Mouse (Mus musculus) left cerebral cortex, postnatal 4 days (tissue): Measurements from ENCODE around the gene Lcp1. TPM values are rescaled to one million over a fixed set of nuclear protein-coding genes. Genes with fewer than 3 reads are reported as not detected.

Experiments
- DNase-seq: peaks from one replicate; pipeline ENCODE4 v3.0.0-alpha.2; 2022
- intact Hi-C: fragments of 180-260 bp; cut with DNase I; formaldehyde crosslinking; loops from one replicate; pipeline ENCODE4 v1.15.1; 2025
- total RNA-seq, 2 experiments: library from RNA; stranded (reverse); gene quantifications; 2 replicates each; pipeline ENCODE4 v1.2.3; 2021

The Lcp1 gene
- total RNA-seq, 2 experiments from 2014 or later = 10.4 to 11.9 TPM

GRCm38 (mm10) chr14:75175781-75176180 is 44.9 kb downstream of the Lcp1 start:
- intact Hi-C loops = no loop called here
- no peak for DNase-seq

DNA sequence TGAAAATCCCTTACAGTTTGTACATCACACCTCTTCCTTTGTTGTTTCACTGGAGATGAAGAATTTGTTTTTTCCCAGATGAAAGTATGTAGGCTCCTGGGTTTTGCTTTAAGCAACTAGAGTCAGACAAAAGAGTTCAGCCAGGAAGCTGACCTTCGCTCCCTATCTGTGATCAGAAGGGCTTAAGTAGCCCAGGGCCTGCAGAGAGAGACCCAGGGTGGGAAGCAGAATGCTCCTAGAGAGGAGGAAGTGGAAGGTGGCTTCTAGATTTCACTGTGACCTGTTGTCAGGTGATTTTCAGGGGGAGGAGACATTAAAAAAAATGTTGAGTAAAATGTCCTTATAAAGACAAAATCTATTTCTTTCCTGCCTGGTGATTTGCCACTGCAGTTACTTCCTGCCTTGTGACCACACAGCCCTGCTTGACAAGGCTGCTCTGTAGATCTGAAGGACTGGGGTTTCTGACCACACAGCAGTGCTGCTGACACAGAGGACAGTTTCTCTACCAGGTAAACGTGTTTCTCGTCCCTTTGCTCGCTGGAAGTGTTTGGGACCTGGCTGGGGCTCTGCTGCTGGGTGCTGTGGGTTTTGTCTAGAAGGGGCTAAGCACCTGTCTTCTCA is 45.6 kb downstream of the Lcp1 start:
- DNase-seq = no peak
- intact Hi-C loops = no loop called here

GRCm38 (mm10) chr14:75177400-75177799 is 46.5 kb downstream of the Lcp1 start:
- DNase-seq = no peak
- intact Hi-C loops = no loop called here

GRCm38 (mm10) chr14:75178384-75178793 is 47.5 kb downstream of the Lcp1 start:
- intact Hi-C loops = no loop called here
- DNase-seq = no peak

DNA sequence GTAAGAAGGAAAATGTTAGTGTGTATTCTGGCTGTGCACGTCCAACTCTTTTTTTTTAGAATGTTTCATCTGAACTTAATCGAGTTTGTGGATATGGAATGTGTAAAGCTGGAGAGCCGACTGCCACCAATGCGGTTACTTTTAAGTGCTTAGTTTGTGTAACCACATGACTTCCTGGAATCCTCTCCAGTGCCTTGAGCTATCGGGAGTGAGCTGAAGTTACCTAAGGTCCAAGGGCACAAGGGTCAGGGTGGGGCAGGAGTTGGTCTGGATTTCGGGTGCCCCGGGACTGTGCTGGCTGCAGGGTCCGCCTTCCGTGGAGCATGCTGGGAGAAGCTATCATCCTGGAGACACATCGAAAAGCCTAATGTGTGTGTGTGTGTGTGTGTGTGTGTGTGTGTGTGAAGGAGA is 47.9 kb downstream of the Lcp1 start:
- DNase-seq = no peak
- intact Hi-C loops = no loop called here

DNA sequence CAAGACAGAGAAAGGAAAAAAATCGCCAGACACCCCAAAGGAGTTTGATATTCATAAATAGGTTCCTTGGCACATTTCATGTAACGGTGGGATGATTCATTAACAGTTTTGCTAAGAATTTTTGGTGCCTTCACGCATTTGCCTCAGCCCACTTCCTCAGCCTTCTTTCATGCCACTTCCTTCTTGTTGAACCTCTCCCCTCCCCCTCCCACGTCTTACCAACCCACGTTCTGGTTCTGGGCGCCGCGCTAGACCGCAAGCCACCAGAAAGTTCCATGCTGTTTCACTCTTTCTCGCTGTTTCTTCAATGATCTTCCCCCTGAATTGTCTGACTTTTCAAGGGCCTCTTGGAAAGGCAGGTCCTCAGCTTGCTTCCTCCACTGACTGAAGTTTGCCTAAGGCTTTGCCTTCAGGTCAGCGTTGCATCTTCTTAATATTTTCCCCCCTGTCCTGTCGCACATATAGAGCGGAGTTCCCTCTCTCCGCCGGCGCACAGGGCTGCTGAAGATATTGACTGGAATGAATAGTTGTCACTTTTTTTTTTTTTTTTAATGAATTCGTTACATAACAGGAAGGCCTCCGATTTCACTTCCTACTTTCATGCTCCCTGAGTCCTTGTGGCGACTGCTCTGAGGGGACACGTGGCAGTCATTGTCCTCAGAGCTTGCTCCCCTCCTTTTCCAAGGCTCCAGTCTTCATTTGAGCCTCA is 48.5 kb downstream of the Lcp1 start:
- DNase-seq = no peak
- intact Hi-C loops = no loop called here

GRCm38 (mm10) chr14:75180551-75180978 is 49.7 kb downstream of the Lcp1 start:
- no peak for DNase-seq
- intact Hi-C loops = no loop called here

DNA sequence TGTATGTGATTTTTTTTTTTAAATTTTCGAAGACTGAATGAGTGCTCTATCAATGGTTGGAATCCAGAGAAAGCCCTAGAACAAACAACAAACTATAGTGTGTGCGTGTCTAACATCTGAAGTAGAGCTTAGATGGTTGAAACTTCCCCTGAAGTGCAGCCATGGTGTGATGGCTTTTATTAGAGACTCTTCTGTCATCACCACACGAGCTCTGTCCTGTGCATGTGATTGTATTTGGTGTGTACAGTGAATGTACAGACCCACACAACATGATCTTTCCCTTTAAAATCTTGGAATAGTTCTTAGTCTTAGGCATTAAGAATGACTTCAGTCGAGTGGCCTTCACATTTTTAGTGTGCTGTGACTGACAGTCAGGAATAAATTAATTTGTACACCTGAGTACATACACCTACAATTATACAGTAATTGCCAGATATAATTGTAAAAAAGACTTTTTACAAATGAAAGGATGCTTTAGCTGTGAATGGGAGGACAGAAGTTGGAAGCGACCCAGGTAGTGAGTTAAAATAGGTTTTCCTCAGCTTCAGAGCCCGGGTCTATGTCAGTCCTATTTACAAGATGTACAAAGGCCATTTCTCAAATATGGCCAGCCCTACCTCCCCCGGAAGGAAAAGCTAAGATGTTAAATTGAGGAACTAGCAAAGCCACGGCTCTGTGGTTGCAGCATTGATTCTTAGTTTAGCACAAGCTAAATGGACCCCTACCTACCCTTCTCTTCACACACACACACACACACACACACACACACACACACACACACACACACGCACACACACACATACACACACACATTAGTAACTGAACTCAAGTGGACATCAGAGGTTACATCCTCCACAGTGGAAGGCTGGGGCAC is 50.4 kb downstream of the Lcp1 start:
- intact Hi-C loops = no loop called here
- DNase-seq = no peak

- intact Hi-C loops = no loop called here
- no peak for DNase-seq
Observed at GRCm38 (mm10) chr14:75182378-75182777, 51.5 kb downstream of the Lcp1 start.

GRCm38 (mm10) chr14:75182831-75183230 is 51.9 kb downstream of the Lcp1 start:
- intact Hi-C loops = no loop called here
- no peak for DNase-seq

- intact Hi-C loops = no loop called here
- DNase-seq = no peak
Observed at GRCm38 (mm10) chr14:75184069-75184790, 53.3 kb downstream of the Lcp1 start.

- intact Hi-C loops = no loop called here
- DNase-seq = no peak
Observed at GRCm38 (mm10) chr14:75185796-75186594, 55.1 kb downstream of the Lcp1 start.

DNA sequence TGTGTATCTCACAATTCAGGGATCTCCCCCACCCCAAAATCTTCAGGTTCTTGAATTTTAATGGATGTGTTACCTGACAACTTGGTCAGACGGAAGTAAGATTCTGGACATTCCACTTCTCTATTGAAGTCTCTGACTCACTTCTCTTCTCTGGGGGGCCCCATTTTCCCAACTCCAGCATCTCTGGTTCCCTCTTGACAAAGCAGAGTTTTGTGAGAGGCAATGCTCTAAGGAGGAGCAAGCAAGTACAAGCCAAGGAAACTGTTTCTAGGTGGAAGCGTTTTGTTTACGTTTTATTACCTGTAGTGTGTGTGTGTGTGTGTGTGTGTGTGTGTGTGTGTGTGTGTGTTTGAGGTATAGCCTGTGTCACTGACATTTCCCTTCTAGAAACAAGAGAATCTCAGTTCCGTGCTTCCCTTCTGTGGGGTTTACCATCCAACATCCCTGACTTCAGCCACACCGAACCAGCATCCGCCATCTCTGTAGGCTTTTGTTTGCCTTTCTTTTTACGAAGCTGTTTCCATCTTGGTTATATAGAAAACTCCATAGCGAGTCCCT is 56.0 kb downstream of the Lcp1 start:
- no peak for DNase-seq
- intact Hi-C loops = no loop called here

DNA sequence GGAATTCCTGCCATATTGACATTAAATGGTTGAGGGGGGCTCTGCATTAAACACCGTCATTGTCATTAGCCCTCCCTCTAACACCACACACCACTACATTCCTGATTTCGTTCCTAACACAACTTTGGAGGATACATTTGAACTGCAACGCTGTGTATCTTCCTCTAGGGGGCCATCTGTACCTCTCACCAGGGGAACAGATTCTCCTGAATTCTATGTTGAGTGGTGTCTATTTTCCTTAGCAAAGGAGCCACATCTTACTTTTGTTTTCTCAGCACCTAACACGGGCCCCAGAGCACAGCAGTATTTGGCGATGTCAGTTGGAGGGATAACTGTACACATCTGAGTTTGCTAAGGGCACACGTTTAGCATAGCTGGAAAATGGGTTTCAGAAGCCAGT is 57.6 kb downstream of the Lcp1 start:
- intact Hi-C loops = no loop called here

DNA sequence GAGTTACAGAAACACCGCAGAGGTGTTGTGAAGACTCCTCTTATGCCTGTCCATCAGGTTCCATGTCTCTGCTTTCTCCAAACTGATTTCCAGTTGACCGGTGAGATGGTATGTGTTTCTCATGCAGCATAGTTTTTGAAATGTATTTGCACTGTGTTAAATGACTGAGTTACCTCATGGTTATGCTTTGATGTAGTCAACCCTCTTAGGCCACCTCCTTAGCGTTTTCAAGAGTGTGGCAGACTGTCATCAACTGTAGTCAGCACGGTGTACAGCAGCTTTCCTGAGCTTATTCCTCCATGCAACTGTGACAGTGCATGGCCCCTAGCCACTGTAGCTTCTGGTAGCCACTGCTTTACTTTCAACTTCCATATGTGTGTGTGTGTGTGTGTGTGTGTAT is 58.1 kb downstream of the Lcp1 start:
- intact Hi-C loops = no loop called here

More for the DNA sequence above, 57.6 kb downstream of the Lcp1 start:
- no peak for DNase-seq

DNA sequence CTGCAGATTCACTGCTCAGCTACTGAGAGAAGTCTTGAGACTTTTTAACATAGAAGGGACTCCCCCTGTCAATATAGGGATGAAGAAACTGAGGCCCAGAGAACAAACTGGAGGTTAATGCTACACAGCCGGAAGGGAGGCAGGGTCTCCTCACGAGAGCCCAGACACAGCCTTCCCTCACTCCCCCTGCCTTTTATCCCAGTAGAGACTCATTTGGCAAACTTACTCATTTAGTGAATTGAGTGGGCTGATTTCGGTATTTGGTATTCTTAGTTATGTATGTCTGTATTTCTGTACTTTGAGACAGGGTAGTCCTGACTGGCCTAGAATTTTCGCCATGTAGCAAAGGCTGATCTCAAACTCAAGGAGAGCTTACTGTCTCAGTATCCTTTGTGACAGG is 59.8 kb downstream of the Lcp1 start:
- intact Hi-C loops = loop anchor here (10.0 kb wide), 2 partner anchors 94 to 444 kb away; partner anchors contain the start of gene Zc3h13
- no peak for DNase-seq

More for the DNA sequence above, 58.1 kb downstream of the Lcp1 start:
- DNase-seq = no peak

- DNase-seq = no peak
- intact Hi-C loops = loop anchor here (10.0 kb wide), 2 partner anchors 92 to 442 kb away; partner anchors contain the start of gene Zc3h13
Observed at GRCm38 (mm10) chr14:75192427-75192826, 61.5 kb downstream of the Lcp1 start.

DNA sequence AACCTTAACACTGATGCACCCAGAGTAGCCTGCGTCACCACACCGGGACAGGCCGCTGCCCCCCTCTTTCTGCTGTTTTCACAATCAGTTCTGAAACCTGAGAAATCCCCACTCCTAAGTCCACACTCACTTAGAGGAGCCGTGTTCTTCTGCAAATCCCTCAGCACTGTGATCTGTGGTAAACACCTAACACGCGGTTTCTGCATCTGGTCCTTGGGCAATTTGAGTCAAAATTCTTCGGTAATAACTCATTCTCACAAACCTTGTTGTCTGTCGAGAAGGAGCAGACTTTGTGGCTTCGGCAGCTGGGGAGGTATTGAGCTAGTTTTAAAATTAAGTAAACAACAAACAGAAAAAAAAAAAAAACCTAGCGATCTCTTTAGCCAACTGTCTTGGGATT is 62.0 kb downstream of the Lcp1 start:
- intact Hi-C loops = loop anchor here (10.0 kb wide), 2 partner anchors 92 to 442 kb away; partner anchors contain the start of gene Zc3h13
- no peak for DNase-seq

- intact Hi-C loops = loop anchor here (5.0 to 10.0 kb wide), 3 partner anchors 89 to 527 kb away; partner anchors contain the start of gene Zc3h13
Observed at GRCm38 (mm10) chr14:75195530-75195929, 64.6 kb downstream of the Lcp1 start.

More at GRCm38 (mm10) chr14:75195530-75195929, 64.6 kb downstream of the Lcp1 start:
- no peak for DNase-seq
